Mouse (Mus musculus): ENCODE data around the gene Olfr1380. TPM values are rescaled to one million over a fixed set of nuclear protein-coding genes. Genes with fewer than 3 reads are reported as not detected.
A peak's percentile ranks its signal among the peaks of the same experiment; 100 is the strongest.
"Not testable (repeated sequence)": the region's sequence is repeated elsewhere in the genome, so short reads cannot be mapped to it uniquely, and the experiment has no call there.

Gene Olfr1380
- total RNA-seq (2021), result not detected
- long read RNA-seq, experiment 1, result 0 reads
- long read RNA-seq, experiment 2, result 0 reads

GRCm38 (mm10) chr11:49556578-49556977 is at the start of gene Olfr1380:
Gene Olfr1380, plus strand, starts transcription at chr11:49556878.
- DNase-seq, result not testable (repeated sequence)

- no peak for DNase-seq
These were observed 38.6 kb upstream of the Olfr1380 start for GRCm38 (mm10) chr11:49518086-49518485.

- no peak for DNase-seq
These were observed 37.3 kb upstream of the Olfr1380 start, which contains the start of gene Olfr1383 for GRCm38 (mm10) chr11:49519348-49519747. Gene Olfr1383, plus strand, starts transcription at chr11:49519648.

- DNase-seq, result no peak
These were observed 28.7 kb upstream of the Olfr1380 start, which contains the start of gene Olfr1382 for GRCm38 (mm10) chr11:49527947-49528346. Gene Olfr1382, plus strand, starts transcription at chr11:49528247.

- no peak for DNase-seq
These were observed 23.9 kb upstream of the Olfr1380 start for GRCm38 (mm10) chr11:49532761-49533160.

- DNase-seq, result peak; percentile 1 to 10
These were observed 20.0 kb upstream of the Olfr1380 start for GRCm38 (mm10) chr11:49536631-49537030.

- not testable (repeated sequence) for DNase-seq
These were observed 13.5 kb upstream of the Olfr1380 start, which contains the start of gene Olfr1381 for GRCm38 (mm10) chr11:49543149-49543548. Gene Olfr1381, plus strand, starts transcription at chr11:49543449.

- not testable (repeated sequence) for DNase-seq
These were observed 2.6 kb upstream of the Olfr1380 start for GRCm38 (mm10) chr11:49554033-49554432.

- not testable (repeated sequence) for DNase-seq
These were observed 18.4 kb downstream of the Olfr1380 start for GRCm38 (mm10) chr11:49575054-49575453.

- not testable (repeated sequence) for DNase-seq
These were observed 23.8 kb downstream of the Olfr1380 start for GRCm38 (mm10) chr11:49580452-49580851.

- no peak for DNase-seq
These were observed 33.5 kb downstream of the Olfr1380 start for GRCm38 (mm10) chr11:49590213-49590612.

GRCm38 (mm10) chr11:49597149-49597548 is 40.5 kb downstream of the Olfr1380 start:
- DNase-seq, result not testable (repeated sequence)

GRCm38 (mm10) chr11:49608306-49608705 is 51.6 kb downstream of the Olfr1380 start:
- not testable (repeated sequence) for DNase-seq

GRCm38 (mm10) chr11:49608938-49609867 is 52.5 kb downstream of the Olfr1380 start, which contains the start of gene Flt4:
Gene Flt4, plus strand, starts transcription at chr11:49609263.
- DNase-seq, result peak; percentile 52 to 54

GRCm38 (mm10) chr11:49609868-49610824 is 53.5 kb downstream of the Olfr1380 start:
- DNase-seq, result peak; percentile 62 to 67

GRCm38 (mm10) chr11:49611349-49611748 is 54.7 kb downstream of the Olfr1380 start:
- not testable (repeated sequence) for DNase-seq

GRCm38 (mm10) chr11:49612154-49612553 is 55.5 kb downstream of the Olfr1380 start:
- no peak for DNase-seq

- DNase-seq, result peak; percentile 51 to 81
These were observed 56.7 kb downstream of the Olfr1380 start for GRCm38 (mm10) chr11:49613349-49613748.

Measured in heart, adult 18-20 months (tissue).